Mouse (Mus musculus) NIH3T3 (cell line): ENCODE measurements around the gene Tspan5.

Source experiments
- DNase-seq: peaks from one replicate; pipeline ENCODE4 v3.0.0-alpha.2; 2012; ENCODE audit warnings: low read depth

Tspan5 gene

DNA sequence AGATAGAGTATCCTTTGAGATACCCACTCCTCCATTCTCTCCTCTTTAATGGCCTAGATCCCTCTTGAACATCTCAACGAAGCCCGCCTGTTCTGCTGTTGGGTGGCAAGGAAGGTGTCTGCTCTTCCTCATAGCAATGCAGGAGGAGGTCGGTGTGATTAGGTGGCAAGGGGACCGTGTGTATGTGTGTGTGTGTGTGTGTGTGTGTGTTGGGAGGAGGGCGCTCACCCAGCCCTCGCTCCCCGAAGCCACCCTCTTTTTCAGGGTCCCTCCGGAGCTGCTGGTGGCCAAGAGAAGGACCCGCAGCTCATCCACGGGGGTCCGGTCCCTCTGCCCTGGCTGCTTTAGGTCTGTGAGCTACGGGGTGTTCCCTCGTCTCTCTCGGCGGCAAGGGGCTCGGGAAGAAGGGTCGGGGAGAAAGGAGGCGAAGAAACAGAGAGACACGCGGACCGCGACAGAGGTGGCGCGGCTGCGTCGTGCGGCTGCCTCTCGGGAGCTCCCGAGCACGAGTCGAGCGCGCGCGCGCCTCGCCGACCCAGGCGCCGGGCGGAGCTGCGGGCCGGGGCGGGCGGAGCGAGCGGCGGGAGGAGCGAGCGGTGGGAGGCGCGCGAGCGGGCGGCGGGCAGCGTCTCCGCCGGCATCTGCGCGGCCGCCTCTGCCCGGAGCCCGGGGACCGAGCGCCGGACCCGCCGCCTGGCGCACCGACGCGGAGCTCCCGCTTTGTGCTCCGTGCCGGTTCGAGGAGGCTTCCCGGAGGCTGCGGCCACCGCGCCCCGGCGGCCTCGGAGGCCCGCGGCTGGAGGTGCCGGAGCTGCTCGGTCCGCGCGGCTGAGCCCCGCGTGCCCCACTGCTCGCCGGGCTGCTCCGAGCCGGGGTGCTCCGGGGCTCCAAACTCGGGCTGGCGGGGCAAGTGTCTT lies at the start of gene Tspan5:
Tspan5 (plus strand) TSS at position 547 of the 917 bp plus-strand sequence.
- DNase-seq: peak; percentile 89

DNA sequence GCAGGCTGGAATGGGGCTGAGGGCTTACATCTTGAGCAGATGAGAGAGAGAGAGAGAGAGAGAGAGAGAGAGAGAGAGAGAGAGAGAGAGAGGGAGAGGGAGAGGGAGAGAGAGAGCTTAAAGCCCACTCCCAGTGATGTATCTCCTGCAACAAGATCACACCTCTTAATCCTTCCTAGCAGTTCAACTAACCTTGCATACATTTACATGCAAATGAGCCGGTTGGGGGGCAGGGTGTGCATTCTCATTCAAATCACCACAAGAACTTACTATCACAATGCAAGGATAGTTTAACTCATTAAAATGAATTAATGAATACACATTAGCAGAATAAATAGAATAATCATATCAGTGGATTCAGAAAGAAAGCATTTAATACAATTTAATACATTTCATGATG lies 49.7 kb upstream of the Tspan5 start:
- DNase-seq: no peak

DNA sequence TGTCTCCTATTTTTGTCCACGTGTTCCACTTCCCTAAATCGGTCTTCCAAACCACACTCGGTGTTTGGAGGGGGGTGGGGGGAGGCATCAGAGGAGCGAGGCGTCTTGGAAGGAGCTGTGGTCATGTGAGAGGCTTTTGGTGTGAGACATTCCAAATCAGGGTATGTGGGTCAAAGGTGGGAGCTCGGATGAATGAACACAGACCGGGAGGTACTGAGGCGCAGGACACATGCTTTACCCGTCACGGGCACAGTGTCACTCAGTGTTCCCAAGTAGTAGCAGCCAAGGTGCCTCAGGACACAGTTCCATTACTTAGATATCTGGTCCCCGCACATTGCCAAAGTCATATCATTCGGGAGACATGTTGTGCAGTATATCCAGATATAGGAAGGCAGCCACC lies 38.6 kb upstream of the Tspan5 start:
- DNase-seq: no peak

DNA sequence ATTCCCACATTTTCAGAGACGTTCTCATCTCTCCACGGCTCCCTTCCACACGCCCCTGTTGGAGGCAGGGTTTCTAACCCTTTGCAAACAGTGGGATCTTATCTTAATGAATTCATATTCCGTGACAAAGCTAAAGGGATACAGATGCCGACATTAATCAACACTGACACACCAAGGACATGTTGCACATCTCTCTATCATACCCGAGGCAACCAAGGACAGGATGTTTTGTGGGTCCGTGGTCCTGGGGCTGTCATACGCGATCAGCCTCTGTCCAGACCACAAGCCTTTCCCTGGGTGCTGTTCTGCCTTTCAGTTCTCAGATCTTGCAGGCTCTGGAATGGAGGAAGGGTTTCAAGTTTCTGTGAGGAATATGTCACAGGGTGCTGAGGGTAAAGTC lies 37.5 kb upstream of the Tspan5 start:
- DNase-seq: peak; percentile 9

DNA sequence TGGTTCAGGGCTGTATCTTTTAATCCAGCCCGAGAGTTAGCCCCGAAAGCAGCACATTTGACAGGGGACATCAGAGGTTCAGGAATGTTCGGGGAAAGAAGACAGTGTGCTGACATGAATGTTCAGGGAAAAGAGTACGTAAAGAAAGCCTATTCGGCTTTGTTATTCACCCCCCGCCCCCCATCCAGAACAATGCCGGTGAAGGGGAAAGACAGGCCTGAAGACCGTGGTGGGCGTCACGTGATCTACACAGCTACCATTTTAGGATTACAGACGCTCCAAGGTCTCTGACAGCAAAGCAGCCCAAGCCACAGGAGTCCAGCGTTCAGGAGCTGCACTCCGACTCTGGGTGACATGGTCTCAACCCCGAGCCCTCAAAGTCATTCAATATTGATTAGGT lies 36.1 kb upstream of the Tspan5 start:
- DNase-seq: no peak

DNA sequence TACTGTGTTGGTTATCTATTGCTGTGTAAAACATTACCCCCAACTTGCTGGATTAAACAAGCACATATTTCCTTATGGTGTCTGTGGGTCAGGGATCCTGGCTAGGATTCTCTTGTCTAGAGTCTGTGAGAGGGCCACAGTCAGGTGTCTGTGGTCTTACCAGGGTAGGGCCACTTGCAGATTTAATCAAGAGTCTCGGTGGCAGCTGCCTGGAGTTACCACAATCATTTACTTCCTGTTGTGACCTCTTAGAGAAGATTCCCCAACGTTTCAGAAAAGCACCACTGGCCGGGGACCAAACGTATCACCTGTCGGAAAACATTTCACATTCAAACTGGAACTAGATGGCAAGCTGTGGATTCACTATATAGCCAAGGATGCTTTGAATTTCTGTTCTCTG lies 32.8 kb upstream of the Tspan5 start:
- no peak for DNase-seq

GRCm38 (mm10) chr3:138711971-138712370 lies 30.0 kb upstream of the Tspan5 start:
- no peak for DNase-seq

DNA sequence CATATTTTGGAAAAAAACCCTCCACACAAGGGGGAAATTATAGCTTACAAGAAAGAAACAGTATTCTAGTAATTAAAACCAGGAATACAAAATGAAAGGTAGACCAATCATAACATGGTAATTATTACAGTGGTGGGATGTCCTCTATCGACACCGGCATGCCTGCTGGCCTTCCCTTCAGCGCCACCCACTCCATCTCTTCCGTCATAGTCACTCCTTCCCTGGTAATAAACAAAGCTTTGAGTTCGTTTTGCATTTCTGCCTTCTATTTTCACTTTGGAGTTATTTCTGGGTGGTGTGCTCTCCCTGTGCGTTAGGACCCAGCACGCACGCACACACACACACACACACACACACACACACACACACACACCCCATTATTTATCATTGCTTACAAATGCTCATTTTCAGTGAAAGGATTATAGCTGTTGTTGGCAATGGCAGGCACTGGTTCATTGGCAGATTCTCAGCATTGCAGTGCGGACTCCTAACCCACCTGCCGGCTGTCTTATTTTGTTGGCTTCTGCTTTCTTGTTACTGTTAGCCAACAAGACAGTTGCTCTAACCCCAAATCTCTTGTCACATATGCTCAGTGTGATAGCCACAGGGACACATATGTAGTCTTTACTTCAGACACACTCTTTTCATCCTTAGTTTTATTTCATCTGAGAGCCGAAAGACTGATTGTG lies 29.4 kb upstream of the Tspan5 start:
- no peak for DNase-seq

- DNase-seq: peak; percentile 14
Observed at GRCm38 (mm10) chr3:138713141-138713540, 28.9 kb upstream of the Tspan5 start.

- DNase-seq: no peak
Observed at GRCm38 (mm10) chr3:138714788-138715187, 27.2 kb upstream of the Tspan5 start.

DNA sequence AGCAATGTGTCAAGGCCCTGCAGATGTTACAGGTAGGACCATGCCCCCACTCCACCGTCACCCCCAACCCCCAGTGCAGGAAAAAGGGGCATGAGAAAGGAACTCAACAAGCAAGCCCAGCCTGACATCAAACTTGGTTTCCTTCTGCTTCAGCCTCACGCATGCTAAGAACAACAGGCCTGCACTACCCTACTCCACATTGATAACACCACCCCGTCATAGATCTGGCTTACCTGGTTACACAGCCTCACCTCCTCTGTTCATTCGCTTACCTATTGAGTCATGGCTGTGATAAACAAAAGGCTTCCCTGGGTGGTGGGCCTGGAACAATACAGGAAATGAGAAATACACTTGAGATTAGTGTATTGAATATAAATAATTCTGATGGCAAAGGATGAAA lies 26.8 kb upstream of the Tspan5 start:
- DNase-seq: no peak

DNA sequence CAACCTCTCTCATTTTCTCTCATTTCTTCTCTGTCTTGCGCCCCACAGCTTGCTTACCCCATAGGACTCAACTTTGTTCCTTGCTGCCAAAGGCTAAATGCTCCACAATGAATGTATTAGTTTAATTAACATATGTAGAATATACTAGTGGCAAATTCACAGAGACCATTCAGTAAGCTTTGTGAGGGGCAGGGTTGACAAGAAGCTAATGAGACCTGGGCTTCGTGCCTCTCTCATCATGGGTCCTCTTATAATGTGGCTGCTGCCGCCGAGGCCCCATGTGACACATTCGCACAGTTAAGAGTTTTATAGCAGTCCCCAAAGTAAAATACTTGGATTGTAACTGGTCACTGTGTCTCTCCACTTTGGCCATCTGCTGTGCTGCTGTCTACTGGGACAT lies 25.0 kb upstream of the Tspan5 start:
- DNase-seq: no peak

DNA sequence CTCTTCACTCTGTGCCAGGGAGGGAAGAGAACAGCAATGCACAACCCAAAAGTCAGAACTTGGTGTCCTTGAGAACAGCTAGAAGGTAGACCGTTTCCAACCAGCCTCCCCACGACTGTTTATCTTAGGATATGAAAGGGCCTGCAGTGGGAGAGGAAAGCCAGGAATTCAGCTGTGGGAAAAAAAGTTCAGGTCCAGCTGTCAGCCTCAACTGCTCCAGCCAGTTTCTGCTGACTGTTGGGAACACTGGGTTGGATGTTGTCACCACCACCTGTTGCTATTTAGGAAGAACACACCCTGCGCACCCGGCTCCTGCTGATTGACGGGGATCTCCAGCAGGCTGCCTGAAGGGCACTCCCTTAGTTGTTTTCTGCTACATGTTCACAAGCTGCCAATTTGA lies 19.8 kb upstream of the Tspan5 start:
- no peak for DNase-seq

GRCm38 (mm10) chr3:138727571-138727970 lies 14.4 kb upstream of the Tspan5 start:
- DNase-seq: no peak

DNA sequence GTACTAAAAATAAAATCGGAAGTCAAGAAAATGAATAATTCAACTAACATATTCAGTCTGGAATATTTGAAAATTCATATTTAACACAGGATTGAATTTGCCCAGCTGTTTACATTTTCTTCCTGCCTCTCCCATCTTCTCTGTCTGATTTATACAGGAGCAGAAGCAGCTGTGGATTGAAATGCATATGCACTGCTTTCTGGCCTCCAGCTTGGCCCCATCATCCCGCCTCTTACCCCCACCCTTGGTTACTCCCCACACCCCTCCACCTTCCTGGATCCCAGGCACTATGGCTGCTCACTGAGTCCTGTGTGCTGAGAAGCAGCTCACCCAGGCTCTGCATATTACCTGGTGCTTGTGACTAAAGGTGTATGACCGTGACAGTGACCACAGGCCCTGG lies 13.2 kb upstream of the Tspan5 start:
- DNase-seq: no peak

- no peak for DNase-seq
Observed at GRCm38 (mm10) chr3:138730812-138731211, 11.2 kb upstream of the Tspan5 start.

- no peak for DNase-seq
Observed at GRCm38 (mm10) chr3:138735760-138736159, 6.2 kb upstream of the Tspan5 start.

- DNase-seq: peak; percentile 89
Observed at GRCm38 (mm10) chr3:138739150-138739700, 2.8 kb upstream of the Tspan5 start.

DNA sequence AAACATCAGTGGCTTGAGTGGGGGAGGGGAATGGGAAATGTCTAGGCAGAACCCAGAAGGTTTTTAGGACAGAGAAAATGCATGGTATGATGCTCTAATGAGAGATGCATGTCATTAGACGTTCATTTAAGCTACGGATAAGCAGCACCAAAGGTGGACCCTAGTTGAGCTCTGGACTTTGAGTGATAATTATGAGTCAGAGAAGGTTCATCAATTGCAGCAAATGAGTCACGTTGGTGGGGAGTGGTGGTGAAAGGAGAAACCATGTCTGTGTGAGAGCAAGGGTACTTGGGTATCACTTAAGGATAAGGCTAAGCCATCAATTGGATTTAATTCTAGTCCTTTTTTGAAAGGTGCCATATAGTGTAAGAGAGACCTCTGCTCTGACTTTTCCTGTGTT lies 1.7 kb upstream of the Tspan5 start:
- peak; percentile 28 for DNase-seq

GRCm38 (mm10) chr3:138740843-138741540 lies 1.0 kb upstream of the Tspan5 start:
- peak; percentile 11 for DNase-seq

DNA sequence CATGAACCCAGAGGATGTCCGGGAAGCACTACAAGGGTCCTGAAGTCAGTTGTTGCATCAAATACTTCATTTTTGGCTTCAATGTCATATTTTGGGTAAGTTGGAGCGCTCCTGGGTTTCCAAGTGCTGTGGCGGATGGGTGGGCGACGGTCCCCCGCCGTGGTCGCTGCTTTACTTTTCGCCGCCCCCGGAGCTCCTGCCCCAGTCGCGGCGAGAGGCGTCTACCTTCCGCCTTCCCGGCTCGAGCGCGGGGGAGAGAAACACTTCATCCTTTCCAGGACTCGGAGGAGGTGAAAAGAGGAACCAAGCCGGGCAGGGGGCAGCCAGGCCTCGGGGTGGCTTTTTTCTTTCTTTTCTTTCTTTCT lies 553 bp downstream of the Tspan5 start:
- DNase-seq: no peak

- peak; percentile 87 for DNase-seq
Observed at GRCm38 (mm10) chr3:138743061-138743671, 1.2 kb downstream of the Tspan5 start.
